Mouse (Mus musculus) midbrain, embryonic 14.5 days (tissue): Measurements from ENCODE around the gene Zfp672. TPM values are rescaled to one million over a fixed set of nuclear protein-coding genes. Genes with fewer than 3 reads are reported as not detected.

ENCODE experiments used
- ATAC-seq: fragments of 200-750 bp; cut with Nextera tagmentation; 2 replicates; pipeline ENCODE4 v1.8.0; 2017; ENCODE audit warnings: moderate number of reproducible peaks, moderate library complexity; ENCODE audit not compliant: low FRiP score, low TSS enrichment
- DNase-seq: peaks from one replicate; pipeline ENCODE4 v3.0.0-alpha.2; 2015
- H3K27ac ChIP-seq: fragments of 300-500 bp; sonication (generic); replicated peaks from 2 replicates; pipeline ENCODE4 v1.5.1; 2014; ENCODE audit warnings: mild to moderate bottlenecking, low read depth, low read length, moderate library complexity
- H3K27me3 ChIP-seq: fragments of 300-500 bp; sonication (generic); 2 replicates; pipeline ENCODE4 v1.6.1; 2014; ENCODE audit warnings: low read length, control low read depth, mixed read lengths; ENCODE audit not compliant: control insufficient read depth, insufficient read depth
- H3K36me3 ChIP-seq: fragments of 300-500 bp; sonication (generic); 2 replicates; pipeline ENCODE4 v1.6.1; 2014; ENCODE audit warnings: low read length, control low read depth; ENCODE audit not compliant: control insufficient read depth, insufficient read depth
- H3K4me1 ChIP-seq: fragments of 300-500 bp; sonication (generic); 2 replicates; pipeline ENCODE4 v1.6.1; 2014; ENCODE audit warnings: mild to moderate bottlenecking, antibody characterized with exemption, low read length, control low read depth; ENCODE audit not compliant: control insufficient read depth, insufficient read depth
- H3K4me2 ChIP-seq: fragments of 300-500 bp; sonication (generic); 2 replicates; pipeline ENCODE4 v1.6.1; 2014; ENCODE audit warnings: mild to moderate bottlenecking, low read length, moderate library complexity
- H3K4me3 ChIP-seq: fragments of 300-500 bp; sonication (generic); replicated peaks from 2 replicates; pipeline ENCODE4 v1.5.1; 2014; ENCODE audit warnings: low read depth, low read length
- H3K9ac ChIP-seq: fragments of 300-500 bp; sonication (generic); replicated peaks from 2 replicates; pipeline ENCODE4 v1.6.1; 2014; ENCODE audit warnings: mild to moderate bottlenecking, low read length, moderate library complexity
- H3K9me3 ChIP-seq: fragments of 300-500 bp; sonication (generic); 2 replicates; pipeline ENCODE4 v1.6.1; 2016; ENCODE audit warnings: low read length, control low read depth, mixed read lengths; ENCODE audit not compliant: control insufficient read depth
- WGBS: fragments of 180-500 bp; shearing (Covaris S2); extraction: QIAGEN DNeasy Blood & Tissue Kit; methylation state at CpG from one replicate; pipeline ENCODE4 v1.1.7; 2014; 5-methylcytosine and 5-hydroxymethylcytosine counted together
- polyA plus RNA-seq: library from polyadenylated mRNA; unstranded; fragments of >200 nt; fragmentation: Nextera tagmentation; extraction: Ambion mirVana; gene quantifications from 2 replicates; pipeline ENCODE4 v1.2.1, GENCODE M21; 2014

Zfp672 gene
- polyA plus RNA-seq, 1 experiment from 2014 or later: 43.3 TPM

DNA sequence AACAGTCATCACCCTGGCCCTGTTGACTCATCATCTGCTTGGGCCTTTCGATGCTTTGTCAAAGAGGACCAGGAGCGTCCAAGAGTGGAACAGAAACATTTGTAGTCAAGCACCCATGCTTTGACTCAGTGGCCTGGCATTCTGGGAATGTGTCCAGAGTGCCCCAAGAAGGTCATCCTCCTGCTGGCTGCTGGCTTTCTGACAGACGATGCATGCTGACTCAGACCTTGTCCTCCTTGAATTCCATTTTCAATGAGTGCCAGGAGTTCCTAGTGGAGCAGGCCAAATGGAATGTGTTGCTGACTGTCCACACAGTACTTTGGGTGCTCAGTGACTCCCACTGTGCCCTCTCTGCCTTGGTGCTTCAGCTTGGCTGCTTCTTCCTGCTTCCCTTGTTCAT, 4.6 kb upstream of the Zfp672 start:
- Histone ChIP-seq H3K27me3 (no peaks in the 10 kb centered on the region), H3K4me1 (peaks cover 17% of the 10 kb centered on the region), H3K4me2 (no peak overlapping the region), H3K27ac (no peak overlapping the region), H3K9me3 (no peaks in the 10 kb centered on the region), H3K36me3 (peaks cover 54% of the 10 kb centered on the region), H3K9ac (no peak overlapping the region), H3K4me3 (no peak overlapping the region)
- DNase-seq (no peak), ATAC-seq (no peak)
- WGBS: 79% methylated on average over 3 of the region's 3 CpGs

DNA sequence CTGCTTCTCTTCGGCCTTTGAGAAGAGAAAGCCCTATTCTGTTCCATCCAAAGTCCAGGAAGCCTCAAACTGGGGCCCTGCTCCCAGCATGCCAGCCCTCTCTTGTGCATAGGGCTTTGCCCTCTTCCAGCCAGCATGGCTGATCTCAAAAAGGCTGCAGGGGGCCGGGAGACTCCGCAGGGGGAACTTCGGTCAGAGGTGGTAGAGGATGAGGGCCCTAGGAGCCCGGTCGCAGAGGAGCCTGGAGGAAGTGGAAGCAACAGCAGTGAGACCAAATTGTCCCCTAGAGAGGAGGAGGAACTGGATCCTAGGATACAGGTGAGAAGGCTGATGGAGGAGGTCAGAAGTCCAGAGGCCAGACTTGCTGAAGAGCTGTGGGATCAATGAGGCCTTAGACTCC, 1.4 kb upstream of the Zfp672 start:
- Histone ChIP-seq H3K4me3 (peak overlapping the region; percentile 91), H3K9ac (peak overlapping the region; percentile 86), H3K36me3 (peaks cover 35% of the 10 kb centered on the region), H3K4me2 (peak overlapping the region; percentile 95), H3K27me3 (no peaks in the 10 kb centered on the region), H3K4me1 (peaks cover 25% of the 10 kb centered on the region), H3K9me3 (no peaks in the 10 kb centered on the region), H3K27ac (no peak overlapping the region)
- 92% methylated on average over 6 of the region's 6 CpGs for WGBS
- ATAC-seq (no peak), DNase-seq (no peak)

DNA sequence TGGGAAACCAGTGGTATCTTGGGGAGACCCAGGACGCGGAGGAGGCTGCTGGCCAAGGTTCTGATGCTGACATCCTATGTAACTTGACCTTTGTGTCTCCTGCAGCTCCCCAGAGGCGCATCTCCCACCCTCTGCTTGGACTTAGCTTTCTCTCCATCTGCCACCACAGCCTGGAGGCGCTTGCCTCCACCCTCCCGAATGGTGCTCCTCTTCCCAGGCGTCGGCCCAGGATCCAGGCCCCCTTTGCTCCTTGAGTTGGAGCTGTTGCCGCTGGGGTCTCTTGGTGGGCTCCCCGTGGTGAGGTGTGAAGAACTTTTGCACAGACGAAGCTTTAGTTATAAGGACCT, 983 bp upstream of the Zfp672 start:
- DNase-seq (no peak), ATAC-seq (peak; percentile 7; the same call in 1 of the 2 replicates)
- 24% methylated on average over 10 of the region's 10 CpGs for WGBS
- Histone ChIP-seq H3K4me2 (peak overlapping the region; percentile 95), H3K9ac (peak overlapping the region; percentile 86), H3K36me3 (peaks cover 31% of the 10 kb centered on the region), H3K27ac (no peak overlapping the region), H3K4me1 (peaks cover 25% of the 10 kb centered on the region), H3K27me3 (no peaks in the 10 kb centered on the region), H3K4me3 (peak overlapping the region; percentile 91), H3K9me3 (no peaks in the 10 kb centered on the region)

DNA sequence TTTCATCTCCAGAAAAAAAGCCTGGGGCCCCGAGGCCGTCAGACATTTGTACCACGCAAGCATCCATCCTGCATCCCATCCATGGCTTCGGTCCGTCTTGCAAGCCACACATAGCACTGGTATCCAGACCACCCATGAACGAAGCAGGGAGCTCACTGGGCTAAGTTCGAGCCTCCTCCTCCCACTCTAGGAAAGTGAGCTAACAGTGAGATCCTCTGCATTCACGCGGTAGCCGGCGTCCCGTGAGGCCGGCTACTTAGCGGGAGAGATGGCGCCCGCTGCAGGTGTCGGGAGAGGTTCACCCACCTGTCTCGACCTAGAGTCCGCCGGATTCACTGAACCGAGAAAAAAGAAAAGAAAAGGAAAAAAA, 248 bp downstream of the Zfp672 start:
- WGBS: under 1% methylated on average over 21 of the region's 21 CpGs
- DNase-seq: no peak
- no peaks in the 10 kb centered on the region for H3K27me3 ChIP-seq

DNA sequence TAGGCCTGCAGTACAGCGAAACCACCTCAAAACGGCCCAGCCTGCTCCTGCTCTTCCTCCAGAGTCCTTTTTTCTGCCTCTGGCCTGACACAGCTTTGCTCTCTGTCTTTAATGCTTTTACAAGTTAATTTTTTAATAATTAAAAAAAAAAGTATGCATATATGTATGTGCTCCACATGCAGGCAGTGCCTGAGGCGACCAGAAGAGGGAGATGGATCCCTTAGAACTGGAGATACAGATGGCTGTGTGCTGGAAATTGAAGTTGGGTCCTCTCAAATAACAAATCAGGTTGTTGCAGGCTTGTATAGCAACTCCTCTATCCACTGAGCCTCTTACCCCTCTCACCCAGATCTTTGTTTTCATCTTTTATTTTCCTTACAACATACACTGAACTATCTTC, 3.4 kb downstream of the Zfp672 start:
- Histone ChIP-seq H3K36me3 (peaks cover 7% of the 10 kb centered on the region), H3K9me3 (no peaks in the 10 kb centered on the region), H3K4me1 (peaks cover 29% of the 10 kb centered on the region), H3K27ac (no peak overlapping the region), H3K9ac (no peak overlapping the region), H3K4me2 (no peak overlapping the region), H3K4me3 (no peak overlapping the region), H3K27me3 (no peaks in the 10 kb centered on the region)
- WGBS: 93% methylated on average over 3 of the region's 3 CpGs
- ATAC-seq (no peak), DNase-seq (no peak)

More for the DNA sequence above, 248 bp downstream of the Zfp672 start:
- peak overlapping the region; percentile 91 for H3K4me3 ChIP-seq
- peaks cover 25% of the 10 kb centered on the region for H3K4me1 ChIP-seq
- H3K9me3 ChIP-seq: no peaks in the 10 kb centered on the region
- H3K9ac ChIP-seq: peak overlapping the region; percentile 86
- H3K4me2 ChIP-seq: peak overlapping the region; percentile 95
- H3K27ac ChIP-seq: peak overlapping the region; percentile 83
- ATAC-seq: peak; percentile 38
- peaks cover 26% of the 10 kb centered on the region for H3K36me3 ChIP-seq

DNA sequence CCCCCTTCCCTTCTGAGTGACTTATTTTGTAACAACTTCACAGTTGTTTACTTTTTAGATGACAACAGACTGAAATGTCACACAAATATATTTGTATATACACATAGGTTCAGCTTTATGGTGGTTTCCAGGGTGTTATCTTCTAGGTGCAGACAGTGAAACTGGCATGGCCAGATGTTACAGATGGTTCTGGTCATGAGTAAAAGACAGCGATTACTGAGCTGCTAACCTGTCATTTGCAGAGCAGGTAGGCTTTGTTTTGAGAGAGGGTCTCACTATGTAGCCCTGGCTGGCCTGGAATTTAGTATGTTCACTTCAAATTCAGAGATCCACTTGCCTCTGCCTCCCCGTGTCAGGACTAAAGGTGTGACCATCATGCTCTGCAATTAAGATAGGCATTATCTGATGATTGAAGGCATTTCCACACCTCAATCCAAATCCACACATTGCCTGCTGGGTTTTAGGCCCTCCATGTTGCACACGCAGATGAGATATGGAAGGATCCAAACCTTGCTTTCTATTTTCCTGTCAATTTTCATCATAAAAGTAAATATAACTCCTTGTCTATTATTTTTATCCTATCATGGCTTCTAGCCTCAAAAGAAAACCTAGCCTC, 5.4 kb downstream of the Zfp672 start:
- no peak overlapping the region for H3K9ac ChIP-seq
- H3K27me3 ChIP-seq: no peaks in the 10 kb centered on the region
- H3K9me3 ChIP-seq: no peaks in the 10 kb centered on the region
- no peak overlapping the region for H3K4me3 ChIP-seq
- H3K36me3 ChIP-seq: peaks cover 15% of the 10 kb centered on the region
- no peak overlapping the region for H3K4me2 ChIP-seq
- DNase-seq: no peak
- WGBS: 90% methylated on average over 3 of the region's 3 CpGs
- ATAC-seq: no peak
- no peak overlapping the region for H3K27ac ChIP-seq
- peaks cover 22% of the 10 kb centered on the region for H3K4me1 ChIP-seq

DNA sequence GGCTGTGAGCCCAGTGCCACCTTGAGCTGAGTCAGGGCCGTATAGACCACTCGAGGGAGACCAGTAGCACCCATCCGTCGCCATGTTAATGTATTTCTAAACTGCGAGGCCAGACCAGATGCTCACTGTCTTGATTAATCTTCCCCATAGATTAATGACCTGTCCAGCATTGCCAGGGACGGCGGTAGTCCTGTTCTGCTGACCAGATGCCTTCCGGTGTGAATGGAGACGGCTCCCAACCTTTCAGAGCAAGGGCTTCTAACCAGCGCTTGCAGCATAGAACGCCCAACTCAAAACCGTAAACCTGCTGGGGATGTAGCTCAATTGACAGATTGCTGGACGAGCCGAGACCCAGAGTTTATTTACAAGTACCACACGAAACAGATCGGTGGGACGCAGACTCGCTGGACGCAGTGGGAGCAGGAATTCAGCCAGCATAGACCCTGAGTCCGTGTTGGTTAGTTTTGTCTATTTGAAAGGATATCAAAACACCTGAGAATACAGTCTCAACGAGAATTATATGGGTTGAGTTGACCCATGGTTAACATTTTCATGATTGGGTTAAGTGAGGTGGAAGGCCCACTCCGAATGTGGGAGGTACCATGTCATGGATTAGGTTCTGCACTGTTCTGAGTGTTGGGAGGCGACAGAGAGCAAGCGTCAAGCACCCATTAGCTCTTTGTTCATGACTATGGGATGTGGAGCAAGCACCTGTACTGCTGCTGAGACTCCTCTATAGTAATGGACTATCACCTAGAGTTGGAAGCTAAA, 6.4 kb downstream of the Zfp672 start:
- DNase-seq (no peak), ATAC-seq (no peak)
- Histone ChIP-seq H3K4me2 (peak overlapping the region; percentile 95), H3K4me3 (peak overlapping the region; percentile 78), H3K9me3 (no peaks in the 10 kb centered on the region), H3K27me3 (no peaks in the 10 kb centered on the region), H3K9ac (peak overlapping the region; percentile 86), H3K4me1 (peaks cover 13% of the 10 kb centered on the region), H3K27ac (peak overlapping the region; percentile 96), H3K36me3 (peaks cover 22% of the 10 kb centered on the region)
- 15% methylated on average over 24 of the region's 24 CpGs for WGBS

DNA sequence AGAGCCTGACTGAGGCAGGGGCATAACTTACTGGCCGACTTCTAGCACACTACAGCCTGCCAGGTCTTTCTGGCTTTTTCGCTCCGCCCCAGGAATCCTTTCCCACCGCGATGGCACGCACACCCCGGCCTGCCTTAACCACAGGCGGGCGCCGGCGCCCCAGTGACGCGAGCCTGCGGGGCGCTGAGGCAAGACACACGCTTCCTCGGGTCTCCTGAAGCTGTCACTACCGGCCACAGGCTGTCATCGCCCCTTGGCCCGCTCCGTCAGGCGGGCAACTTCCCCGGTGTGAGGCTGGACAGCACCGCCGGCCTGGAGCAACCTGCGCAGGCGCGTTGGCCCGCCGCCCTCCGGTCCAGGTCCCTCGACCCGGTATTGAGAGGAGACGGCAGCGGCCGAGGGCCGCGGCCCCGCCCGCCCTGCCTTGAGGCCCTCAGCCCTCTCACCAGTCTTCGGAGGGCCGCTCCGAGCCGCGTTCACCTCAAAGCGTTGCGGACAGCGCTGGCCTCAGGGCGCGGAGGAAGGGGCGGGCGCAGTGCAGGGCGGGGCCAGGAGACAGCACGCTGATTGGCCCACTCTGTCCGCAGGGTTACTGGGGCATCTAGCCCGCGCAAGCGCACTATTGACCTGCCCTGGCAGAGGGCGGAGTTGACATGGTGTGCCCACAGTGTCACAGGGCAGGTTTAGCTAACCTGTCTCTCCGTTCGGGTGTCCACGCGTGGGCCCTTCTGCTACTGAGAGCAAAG, 7.1 kb downstream of the Zfp672 start:
- H3K4me1 ChIP-seq: peaks cover 13% of the 10 kb centered on the region
- peak overlapping the region; percentile 96 for H3K27ac ChIP-seq
- peaks cover 26% of the 10 kb centered on the region for H3K36me3 ChIP-seq
- no peaks in the 10 kb centered on the region for H3K9me3 ChIP-seq
- DNase-seq (peak; percentile 97), ATAC-seq (peak; percentile 99)
- peak overlapping the region; percentile 86 for H3K9ac ChIP-seq
- H3K4me3 ChIP-seq: peak overlapping the region; percentile 78
- WGBS: under 1% methylated on average over 63 of the region's 63 CpGs
- peak overlapping the region; percentile 95 for H3K4me2 ChIP-seq
- no peaks in the 10 kb centered on the region for H3K27me3 ChIP-seq
